Mouse (Mus musculus) midbrain, embryonic 11.5 days (tissue): Measurements from ENCODE around the gene Myh6. TPM values are rescaled to one million over a fixed set of nuclear protein-coding genes. Genes with fewer than 3 reads are reported as not detected.
A peak's percentile ranks its signal among the peaks of the same experiment; 100 is the strongest.
"Not testable (repeated sequence)": the region's sequence is repeated elsewhere in the genome, so short reads cannot be mapped to it uniquely, and the experiment has no call there.

Experiments used
- ATAC-seq: fragments of 200-750 bp; cut with Nextera tagmentation; 2 replicates; pipeline ENCODE4 v1.8.0; 2017; ENCODE audit warnings: moderate TSS enrichment, moderate library complexity; ENCODE audit not compliant: low FRiP score
- DNase-seq: peaks from one replicate; pipeline ENCODE4 v3.0.0; 2015; ENCODE audit warnings: low spot score; ENCODE audit errors: missing footprints
- H3K27ac ChIP-seq: fragments of 300-500 bp; sonication (generic); 2 replicates; pipeline ENCODE4 v1.5.1; 2014; ENCODE audit warnings: low read depth, low read length
- H3K27me3 ChIP-seq: fragments of 300-500 bp; sonication (generic); 2 replicates; pipeline ENCODE4 v1.6.1; 2014; ENCODE audit warnings: mild to moderate bottlenecking, low read length, moderate library complexity, mixed read lengths; ENCODE audit not compliant: control insufficient read depth, insufficient read depth
- H3K36me3 ChIP-seq: fragments of 300-500 bp; sonication (generic); 2 replicates; pipeline ENCODE4 v1.6.1; 2014; ENCODE audit warnings: mild to moderate bottlenecking, low read length, moderate library complexity, mixed read lengths; ENCODE audit not compliant: control insufficient read depth, insufficient read depth
- H3K4me1 ChIP-seq: fragments of 300-500 bp; sonication (generic); 2 replicates; pipeline ENCODE4 v1.6.1; 2014; ENCODE audit warnings: low read length; ENCODE audit not compliant: control insufficient read depth, insufficient read depth
- H3K4me2 ChIP-seq: fragments of 300-500 bp; sonication (generic); 2 replicates; pipeline ENCODE4 v1.6.1; 2014; ENCODE audit warnings: mild to moderate bottlenecking, moderate library complexity
- H3K4me3 ChIP-seq: fragments of 300-500 bp; sonication (generic); 2 replicates; pipeline ENCODE4 v1.5.1; 2014; ENCODE audit warnings: low read depth, low read length
- H3K9ac ChIP-seq: fragments of 300-500 bp; sonication (generic); 2 replicates; pipeline ENCODE4 v1.6.1; 2014; ENCODE audit warnings: low read length
- H3K9me3 ChIP-seq: fragments of 300-500 bp; sonication (generic); 2 replicates; pipeline ENCODE4 v1.6.1; 2016; ENCODE audit warnings: low read length; ENCODE audit not compliant: control insufficient read depth
- WGBS: fragments of 180-500 bp; shearing (Covaris S2); extraction: QIAGEN DNeasy Blood & Tissue Kit; methylation state at CpG from one replicate; pipeline ENCODE4 v1.1.7; 2014; 5-methylcytosine and 5-hydroxymethylcytosine counted together
- polyA plus RNA-seq: library from polyadenylated mRNA; unstranded; fragments of >200 nt; fragmentation: Nextera tagmentation; extraction: Ambion mirVana; gene quantifications from 2 replicates; pipeline ENCODE4 v1.2.1, GENCODE M21; 2014

The Myh6 gene
- polyA plus RNA-seq, 1 experiment from 2014 or later: 0.51 TPM

DNA sequence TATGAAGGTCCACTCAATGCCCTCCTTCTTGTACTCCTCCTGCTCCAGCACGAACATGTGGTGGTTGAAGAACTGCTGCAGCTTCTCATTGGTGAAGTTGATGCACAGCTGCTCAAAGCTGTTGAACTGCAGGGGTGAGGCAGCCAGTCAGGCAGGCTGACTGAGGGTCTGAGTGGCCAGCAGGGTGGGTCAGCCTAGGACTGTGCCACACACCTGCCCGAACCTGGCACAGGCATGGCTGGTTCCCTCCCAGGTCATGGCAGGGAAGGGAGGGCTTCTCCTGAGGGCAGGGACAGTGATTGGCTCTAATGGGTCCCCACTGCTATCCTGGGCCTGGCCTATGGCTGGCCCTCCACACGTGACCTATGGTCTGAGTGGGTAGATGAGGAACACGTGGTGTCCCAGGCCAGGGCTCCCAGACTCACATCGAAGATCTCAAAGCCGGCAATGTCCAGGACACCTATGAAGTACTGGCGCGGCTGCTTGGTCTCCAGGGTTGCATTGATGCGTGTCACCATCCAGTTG, 21.7 kb upstream of the Myh6 start:
- not testable (repeated sequence) for H3K4me1 ChIP-seq, H3K4me2 ChIP-seq, H3K4me3 ChIP-seq, H3K27ac ChIP-seq, DNase-seq, ATAC-seq, H3K27me3 ChIP-seq, H3K9ac ChIP-seq, H3K9me3 ChIP-seq, H3K36me3 ChIP-seq
- WGBS: 92% methylated on average over 9 of the region's 9 CpGs

DNA sequence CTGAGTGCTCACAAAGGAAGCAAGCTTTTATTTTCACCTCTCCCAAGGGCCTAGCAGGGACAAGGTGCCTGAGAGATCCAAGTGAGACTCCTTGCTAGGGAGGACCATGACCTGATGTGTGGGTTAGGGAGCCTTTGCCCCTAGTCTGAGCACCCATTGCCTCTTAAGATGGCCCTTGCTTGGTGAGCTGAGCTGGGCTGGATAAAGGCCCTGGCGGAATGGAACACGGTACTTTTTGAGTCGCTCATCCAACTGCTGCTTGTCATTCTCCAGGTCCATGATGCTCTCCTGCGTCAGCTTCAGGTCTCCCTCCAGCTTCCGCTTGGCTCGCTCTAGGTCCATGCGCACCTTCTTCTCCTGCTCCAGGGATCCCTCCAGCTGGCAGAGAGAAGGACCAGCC, 15.2 kb upstream of the Myh6 start:
- Histone ChIP-seq H3K9ac (no peak overlapping the region), H3K9me3 (no peaks in the 10 kb centered on the region), H3K4me3 (no peak overlapping the region), H3K27me3 (no peaks in the 10 kb centered on the region), H3K4me1 (no peaks in the 10 kb centered on the region), H3K4me2 (no peak overlapping the region), H3K36me3 (no peaks in the 10 kb centered on the region), H3K27ac (no peak overlapping the region)
- no peak for ATAC-seq
- peak; percentile 68 for DNase-seq
- 93% methylated on average over 7 of the region's 7 CpGs for WGBS

- H3K4me3 ChIP-seq: no peak overlapping the region
- H3K27me3 ChIP-seq: no peaks in the 10 kb centered on the region
- WGBS: 92% methylated on average over 8 of the region's 8 CpGs
- no peak overlapping the region for H3K4me2 ChIP-seq
- H3K4me1 ChIP-seq: peaks cover 8% of the 10 kb centered on the region
- H3K27ac ChIP-seq: no peak overlapping the region
- no peak for ATAC-seq
- no peak overlapping the region for H3K9ac ChIP-seq
- no peaks in the 10 kb centered on the region for H3K9me3 ChIP-seq
- H3K36me3 ChIP-seq: no peaks in the 10 kb centered on the region
- DNase-seq: no peak
These were observed 11.9 kb upstream of the Myh6 start for GRCm38 (mm10) chr14:54978664-54979063.

DNA sequence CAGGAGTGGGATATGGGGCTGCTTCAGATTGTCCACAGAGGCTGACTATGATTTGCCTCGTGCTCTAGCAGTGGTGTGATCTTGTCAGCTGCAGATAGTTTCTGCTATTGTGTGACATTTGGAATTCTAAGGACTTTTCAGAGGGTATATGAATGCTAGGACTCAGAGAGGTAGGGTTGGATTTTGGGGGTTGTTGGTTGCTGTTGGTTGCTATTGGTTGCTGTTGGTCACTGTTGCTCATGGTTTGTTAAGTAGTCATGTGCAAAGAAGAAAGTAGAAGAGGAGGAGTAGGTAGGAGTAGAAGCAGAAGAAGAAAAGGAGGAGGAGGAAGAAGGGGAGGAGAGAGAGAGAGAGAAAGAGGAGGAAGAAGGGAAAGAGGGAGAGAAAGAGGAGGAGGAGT, 9.9 kb upstream of the Myh6 start, which contains the start of gene Gm17428:
Gm17428 (plus strand) TSS at position 301 of the 400 bp plus-strand sequence.
- WGBS: 76% methylated on average over 1 of the region's 1 CpGs

DNA sequence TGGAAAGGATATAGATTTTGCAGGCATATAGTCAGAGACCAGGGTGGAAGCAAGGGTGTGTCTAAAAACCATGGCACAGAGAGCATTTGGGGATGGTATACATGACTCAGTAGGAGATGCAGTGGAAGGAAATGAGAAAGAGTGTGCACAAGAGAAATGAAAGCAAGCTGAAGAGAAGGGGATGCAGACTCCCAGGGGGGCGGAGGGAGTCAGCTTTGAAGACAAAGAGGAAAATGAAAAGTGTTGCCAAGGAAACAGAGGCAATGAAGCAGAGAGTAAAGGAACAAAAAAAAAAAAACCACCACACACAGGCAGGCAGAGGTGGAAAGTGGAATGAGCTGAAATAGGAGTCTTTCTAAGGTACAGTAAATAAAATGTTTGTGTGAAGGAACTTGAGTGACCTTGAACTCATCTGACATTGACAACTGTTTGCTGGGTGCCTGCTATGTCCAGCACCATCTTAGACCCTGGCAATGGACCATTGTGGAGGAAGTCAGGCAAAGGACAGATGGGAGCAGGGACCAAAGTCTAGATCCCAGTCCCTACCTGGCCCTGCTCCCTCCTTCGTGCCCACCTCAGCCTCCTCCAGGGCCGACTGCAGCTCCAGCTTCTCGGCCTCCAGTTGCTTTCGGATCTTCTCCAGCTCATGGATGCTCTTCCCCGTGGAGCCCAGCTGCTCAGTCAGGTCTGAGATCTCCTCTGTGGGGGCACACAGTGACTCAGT, 7.5 kb upstream of the Myh6 start:
- Histone ChIP-seq H3K27me3 (no peaks in the 10 kb centered on the region), H3K9ac (no peak overlapping the region), H3K4me3 (no peak overlapping the region), H3K9me3 (no peaks in the 10 kb centered on the region), H3K4me2 (no peak overlapping the region), H3K36me3 (no peaks in the 10 kb centered on the region), H3K4me1 (peaks cover 8% of the 10 kb centered on the region), H3K27ac (no peak overlapping the region)
- WGBS: 74% methylated on average over 6 of the region's 6 CpGs
- no peak for ATAC-seq
- DNase-seq: peak; percentile 81

More for the DNA sequence above, 9.9 kb upstream of the Myh6 start, which contains the start of gene Gm17428:
- H3K4me1 ChIP-seq: peaks cover 8% of the 10 kb centered on the region
- H3K4me2 ChIP-seq: no peak within 1 kb of the TSS
- H3K9ac ChIP-seq: no peak within 1 kb of the TSS
- H3K36me3 ChIP-seq: no peaks in the 10 kb centered on the region
- no peaks in the 10 kb centered on the region for H3K27me3 ChIP-seq
- ATAC-seq (no peak), DNase-seq (no peak)
- no peaks in the 10 kb centered on the region for H3K9me3 ChIP-seq
- no peak within 1 kb of the TSS for H3K4me3 ChIP-seq
- H3K27ac ChIP-seq: no peak within 1 kb of the TSS

DNA sequence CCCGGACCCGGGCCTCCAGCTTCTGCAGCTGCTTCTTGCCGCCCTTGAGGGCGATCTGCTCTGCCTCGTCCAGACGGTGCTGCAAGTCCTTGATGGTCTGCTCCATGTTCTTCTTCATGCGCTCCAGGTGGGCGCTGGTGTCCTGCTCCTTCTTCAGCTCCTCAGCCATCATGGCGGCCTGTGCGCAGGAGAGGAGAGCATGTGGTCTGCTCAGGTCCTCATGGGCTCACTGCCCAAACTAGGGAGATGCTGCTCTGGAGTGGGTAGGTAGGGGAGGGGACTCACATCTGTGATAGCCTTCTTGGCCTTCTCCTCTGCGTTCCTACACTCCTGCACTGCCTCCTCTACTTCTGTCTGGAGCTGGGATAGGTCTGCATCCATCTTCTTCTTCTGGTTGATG, 6.1 kb upstream of the Myh6 start:
- H3K9ac ChIP-seq, H3K9me3 ChIP-seq, H3K4me2 ChIP-seq, H3K4me1 ChIP-seq, H3K27ac ChIP-seq, H3K27me3 ChIP-seq, H3K36me3 ChIP-seq, H3K4me3 ChIP-seq, DNase-seq, ATAC-seq: not testable (repeated sequence)
- 91% methylated on average over 7 of the region's 11 CpGs for WGBS

GRCm38 (mm10) chr14:54968344-54968743, 1.6 kb upstream of the Myh6 start:
- no peak for DNase-seq
- no peak overlapping the region for H3K27ac ChIP-seq

GRCm38 (mm10) chr14:54967874-54968273, 1.1 kb upstream of the Myh6 start:
- Histone ChIP-seq H3K4me3 (no peak overlapping the region), H3K4me2 (no peak overlapping the region), H3K9me3 (no peaks in the 10 kb centered on the region), H3K27ac (no peak overlapping the region), H3K9ac (no peak overlapping the region), H3K4me1 (no peaks in the 10 kb centered on the region), H3K27me3 (no peaks in the 10 kb centered on the region), H3K36me3 (no peaks in the 10 kb centered on the region)
- 86% methylated on average over 3 of the region's 3 CpGs for WGBS
- DNase-seq: no peak
- no peak for ATAC-seq

More at GRCm38 (mm10) chr14:54968344-54968743, 1.6 kb upstream of the Myh6 start:
- no peak overlapping the region for H3K4me3 ChIP-seq
- H3K4me2 ChIP-seq: no peak overlapping the region
- no peaks in the 10 kb centered on the region for H3K27me3 ChIP-seq
- H3K36me3 ChIP-seq: no peaks in the 10 kb centered on the region
- H3K4me1 ChIP-seq: no peaks in the 10 kb centered on the region
- H3K9me3 ChIP-seq: no peaks in the 10 kb centered on the region
- H3K9ac ChIP-seq: no peak overlapping the region
- ATAC-seq: no peak

DNA sequence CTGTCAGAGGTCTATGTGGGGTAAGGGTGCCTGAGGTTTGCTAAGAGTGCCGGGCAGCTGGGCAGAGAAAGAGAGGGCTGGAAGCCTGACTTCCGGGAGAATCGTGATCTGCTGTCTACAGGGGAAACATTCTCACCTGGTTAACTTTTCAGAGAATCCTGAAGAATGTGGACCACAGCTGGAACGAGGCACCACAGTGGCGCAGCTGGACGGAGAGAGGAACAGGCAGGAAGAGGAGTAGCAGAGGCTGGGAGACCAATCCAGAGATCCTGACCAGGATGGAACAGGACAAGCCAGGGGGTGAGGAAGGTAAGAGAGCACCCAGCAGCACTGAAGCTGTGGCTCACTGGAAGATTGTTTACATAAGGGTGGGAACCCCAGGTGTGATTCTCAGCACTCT, 1.1 kb downstream of the Myh6 start:
- ATAC-seq (no peak), DNase-seq (no peak)
- Histone ChIP-seq H3K4me3 (no peak overlapping the region), H3K27ac (no peak overlapping the region), H3K9me3 (no peaks in the 10 kb centered on the region), H3K9ac (no peak overlapping the region), H3K4me1 (no peaks in the 10 kb centered on the region), H3K4me2 (no peak overlapping the region), H3K27me3 (no peaks in the 10 kb centered on the region), H3K36me3 (no peaks in the 10 kb centered on the region)
- WGBS: 79% methylated on average over 6 of the region's 6 CpGs
